Mouse (Mus musculus) hindbrain, embryonic 12.5 days (tissue): ENCODE results near the gene Nptx2. TPM values are rescaled to one million over a fixed set of nuclear protein-coding genes. Genes with fewer than 3 reads are reported as not detected.

Experiments used
- ATAC-seq: fragments of 200-750 bp; cut with Nextera tagmentation; 2 replicates; pipeline ENCODE4 v1.8.0; 2017; ENCODE audit warnings: moderate TSS enrichment; ENCODE audit not compliant: low FRiP score
- H3K27ac ChIP-seq: fragments of 300-500 bp; sonication (generic); 2 replicates; pipeline ENCODE4 v1.5.1; 2016; ENCODE audit warnings: mild to moderate bottlenecking
- H3K27me3 ChIP-seq: fragments of 300-500 bp; sonication (generic); 2 replicates; pipeline ENCODE4 v1.6.1; 2016; ENCODE audit warnings: mild to moderate bottlenecking
- H3K36me3 ChIP-seq: fragments of 300-500 bp; sonication (generic); 2 replicates; pipeline ENCODE4 v1.6.1; 2016; ENCODE audit warnings: mild to moderate bottlenecking
- H3K4me1 ChIP-seq: fragments of 300-500 bp; sonication (generic); 2 replicates; pipeline ENCODE4 v1.6.1; 2016
- H3K4me2 ChIP-seq: fragments of 300-500 bp; sonication (generic); replicated peaks from 2 replicates; pipeline ENCODE4 v1.6.1; 2016; ENCODE audit warnings: mild to moderate bottlenecking
- H3K4me3 ChIP-seq: fragments of 300-500 bp; sonication (generic); 2 replicates; pipeline ENCODE4 v1.5.1; 2016; ENCODE audit warnings: mild to moderate bottlenecking
- H3K9ac ChIP-seq: fragments of 300-500 bp; sonication (generic); 2 replicates; pipeline ENCODE4 v1.6.1; 2016; ENCODE audit warnings: mild to moderate bottlenecking, moderate library complexity
- H3K9me3 ChIP-seq: fragments of 300-500 bp; sonication (generic); replicated peaks from 2 replicates; pipeline ENCODE4 v1.6.1; 2016; ENCODE audit warnings: mild to moderate bottlenecking
- WGBS: fragments of 180-500 bp; shearing (Covaris S2); methylation state at CpG from one replicate; pipeline ENCODE4 v1.1.7; 2016; 5-methylcytosine and 5-hydroxymethylcytosine counted together
- polyA plus RNA-seq: library from polyadenylated mRNA; unstranded; fragments of >200 nt; fragmentation: Nextera tagmentation; extraction: Ambion mirVana; gene quantifications from 2 replicates; pipeline ENCODE4 v1.2.1, GENCODE M21; 2016

The Nptx2 gene
- 1.6 and 1.7 TPM in 2 replicates for polyA plus RNA-seq

DNA sequence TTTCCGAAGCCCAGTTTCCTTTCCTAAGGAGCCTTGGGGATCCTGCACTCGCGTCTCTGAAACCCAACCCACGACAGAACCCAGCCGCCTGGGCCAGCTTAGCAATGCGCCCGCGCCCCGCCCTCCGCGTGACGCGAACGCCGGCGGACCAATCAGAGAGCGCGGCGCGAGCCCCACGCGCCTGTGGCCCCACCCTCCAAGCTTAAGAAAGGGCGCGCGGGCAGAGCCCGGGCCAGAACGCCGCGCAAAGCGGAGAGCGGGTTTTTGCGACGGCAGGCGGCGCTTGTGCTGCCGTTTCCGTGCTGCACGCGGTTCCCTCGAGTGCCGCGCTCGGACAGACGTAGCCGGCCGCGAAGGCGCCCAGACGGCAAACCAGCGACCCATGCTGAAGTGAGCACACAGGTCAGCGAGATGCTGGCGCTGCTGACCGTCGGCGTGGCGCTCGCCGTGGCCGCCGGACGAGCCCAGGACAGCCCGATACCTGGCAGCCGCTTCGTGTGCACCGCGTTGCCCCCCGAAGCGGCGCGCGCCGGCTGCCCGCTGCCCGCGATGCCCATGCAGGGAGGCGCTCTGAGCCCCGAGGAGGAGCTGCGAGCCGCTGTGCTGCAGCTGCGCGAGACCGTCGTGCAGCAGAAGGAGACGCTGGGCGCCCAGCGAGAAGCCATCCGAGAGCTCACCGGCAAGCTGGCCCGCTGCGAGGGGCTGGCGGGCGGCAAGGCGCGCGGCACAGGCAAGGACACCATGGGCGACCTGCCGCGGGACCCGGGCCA, at the start of gene Nptx2:
TSS of gene Nptx2 (plus strand) at position 250 of the 770 bp plus-strand sequence.
- no peak within 1 kb of the TSS; the same call in 1 of the 2 replicates for H3K27ac ChIP-seq
- H3K4me3 ChIP-seq: peak within 1 kb of the TSS; percentile 41
- peak within 1 kb of the TSS; percentile 64 for H3K4me2 ChIP-seq
- H3K36me3 ChIP-seq: no peaks in the 10 kb centered on the region
- WGBS: under 1% methylated on average over 95 of the region's 99 CpGs
- no peaks in the 10 kb centered on the region for H3K9me3 ChIP-seq
- H3K4me1 ChIP-seq: peaks cover 42% of the 10 kb centered on the region
- peak; percentile 89 for ATAC-seq
- H3K27me3 ChIP-seq: peaks cover 52% of the 10 kb centered on the region
- peak within 1 kb of the TSS; percentile 47 for H3K9ac ChIP-seq

DNA sequence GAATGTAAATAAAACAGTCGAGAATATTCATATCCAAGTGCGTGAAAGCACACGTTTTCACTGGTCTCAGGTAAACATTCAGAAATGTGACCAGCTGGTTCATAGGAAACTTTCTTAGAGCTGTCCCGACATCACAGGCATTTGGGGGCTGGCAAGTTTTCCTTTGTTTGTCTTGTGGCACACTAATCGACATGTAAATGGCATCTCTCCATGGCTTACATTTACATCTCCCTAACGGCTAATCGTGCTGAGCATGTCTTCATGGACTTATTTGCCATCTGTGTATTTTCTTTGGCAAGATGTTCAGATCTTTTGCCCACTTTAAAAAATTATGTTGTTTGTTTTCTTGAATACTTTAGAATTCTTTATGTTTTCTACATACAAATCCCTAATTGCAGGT, 49.2 kb upstream of the Nptx2 start:
- 81% methylated on average over 7 of the region's 7 CpGs for whole genome bisulfite sequencing
- Histone ChIP-seq H3K4me3 (no peak overlapping the region), H3K36me3 (no peaks in the 10 kb centered on the region), H3K9me3 (no peaks in the 10 kb centered on the region), H3K9ac (no peak overlapping the region), H3K27me3 (no peaks in the 10 kb centered on the region), H3K4me1 (no peaks in the 10 kb centered on the region), H3K27ac (no peak overlapping the region), H3K4me2 (no peak overlapping the region)
- ATAC-seq: no peak

DNA sequence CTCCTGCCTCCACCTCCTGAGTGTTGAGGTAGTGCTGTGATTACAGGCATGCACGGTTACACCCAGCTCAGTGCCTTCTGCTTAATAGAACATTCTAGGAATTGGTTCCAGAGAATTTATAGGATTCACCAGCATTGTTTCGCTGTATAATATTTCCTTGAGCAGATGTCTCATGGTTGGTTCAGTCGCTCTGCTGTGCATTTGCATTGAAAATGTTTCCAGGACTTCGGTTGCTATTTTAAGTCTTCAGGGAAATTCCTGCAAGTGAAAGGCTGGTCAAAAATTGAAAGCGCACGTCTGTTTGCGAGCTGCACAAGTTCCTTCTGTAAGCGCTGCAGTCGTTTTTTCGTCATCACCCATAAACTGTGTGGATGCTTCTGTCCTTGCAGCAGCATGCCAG, 41.5 kb upstream of the Nptx2 start:
- Histone ChIP-seq H3K4me3 (no peak overlapping the region), H3K4me1 (peaks cover under 1% of the 10 kb centered on the region; the same call in 1 of the 2 replicates), H3K27ac (no peak overlapping the region), H3K9ac (no peak overlapping the region), H3K36me3 (no peaks in the 10 kb centered on the region), H3K9me3 (peaks cover 5% of the 10 kb centered on the region; the same call in 1 of the 2 replicates), H3K4me2 (no peak overlapping the region), H3K27me3 (peaks cover 7% of the 10 kb centered on the region; the same call in 1 of the 2 replicates)
- 92% methylated on average over 10 of the region's 10 CpGs for WGBS
- no peak for ATAC-seq

DNA sequence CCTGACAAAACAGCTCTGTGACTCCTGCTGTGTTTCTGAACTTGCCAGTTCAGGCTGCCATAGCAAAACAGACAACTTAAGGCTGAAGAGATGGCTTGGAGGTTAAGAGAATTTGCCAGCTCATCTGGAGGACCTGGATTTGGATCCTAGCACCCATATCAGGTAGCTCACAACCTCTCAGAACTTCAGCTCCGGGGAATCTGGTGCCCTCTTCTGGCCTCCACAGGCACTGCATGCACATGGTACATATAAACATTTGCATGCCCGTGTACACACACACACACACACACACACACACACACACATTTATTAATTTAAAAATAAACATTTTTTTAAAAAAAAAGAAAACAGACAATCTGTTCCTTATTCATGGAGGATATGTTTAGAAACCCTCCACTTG, 40.0 kb upstream of the Nptx2 start:
- peaks cover 6% of the 10 kb centered on the region for H3K4me1 ChIP-seq
- no peak for ATAC-seq
- H3K36me3 ChIP-seq: no peaks in the 10 kb centered on the region
- H3K4me2 ChIP-seq: no peak overlapping the region
- H3K27me3 ChIP-seq: peaks cover 7% of the 10 kb centered on the region; the same call in 1 of the 2 replicates
- no peak overlapping the region for H3K4me3 ChIP-seq
- WGBS: 97% methylated on average over 2 of the region's 2 CpGs
- H3K9me3 ChIP-seq: peaks cover 5% of the 10 kb centered on the region; the same call in 1 of the 2 replicates
- no peak overlapping the region for H3K27ac ChIP-seq
- no peak overlapping the region for H3K9ac ChIP-seq

DNA sequence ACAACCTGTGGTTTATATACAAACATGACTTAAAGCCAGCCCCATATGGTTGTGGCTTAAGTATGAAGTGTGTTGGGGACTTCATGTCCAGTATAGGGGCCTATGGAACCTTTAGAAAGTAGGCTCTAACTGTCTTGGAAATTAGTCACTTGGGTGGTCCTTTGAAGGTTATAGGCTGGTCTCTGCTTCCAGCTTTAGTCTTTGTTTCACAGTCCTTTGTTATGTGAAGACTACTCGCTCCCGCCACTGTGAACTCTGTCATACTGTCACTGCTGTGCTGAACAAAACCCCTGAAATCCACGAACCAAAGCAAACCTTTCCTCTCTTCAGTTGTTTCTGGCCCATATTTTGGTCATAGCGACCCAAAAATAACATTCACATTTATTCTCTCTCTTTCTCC, 39.5 kb upstream of the Nptx2 start:
- Histone ChIP-seq H3K4me1 (peaks cover 6% of the 10 kb centered on the region), H3K27me3 (peaks cover 7% of the 10 kb centered on the region; the same call in 1 of the 2 replicates), H3K9ac (no peak overlapping the region), H3K4me3 (no peak overlapping the region), H3K4me2 (no peak overlapping the region), H3K36me3 (no peaks in the 10 kb centered on the region), H3K9me3 (peaks cover 5% of the 10 kb centered on the region; the same call in 1 of the 2 replicates), H3K27ac (no peak overlapping the region)
- ATAC-seq: no peak
- 43% methylated on average over 4 of the region's 4 CpGs for WGBS

DNA sequence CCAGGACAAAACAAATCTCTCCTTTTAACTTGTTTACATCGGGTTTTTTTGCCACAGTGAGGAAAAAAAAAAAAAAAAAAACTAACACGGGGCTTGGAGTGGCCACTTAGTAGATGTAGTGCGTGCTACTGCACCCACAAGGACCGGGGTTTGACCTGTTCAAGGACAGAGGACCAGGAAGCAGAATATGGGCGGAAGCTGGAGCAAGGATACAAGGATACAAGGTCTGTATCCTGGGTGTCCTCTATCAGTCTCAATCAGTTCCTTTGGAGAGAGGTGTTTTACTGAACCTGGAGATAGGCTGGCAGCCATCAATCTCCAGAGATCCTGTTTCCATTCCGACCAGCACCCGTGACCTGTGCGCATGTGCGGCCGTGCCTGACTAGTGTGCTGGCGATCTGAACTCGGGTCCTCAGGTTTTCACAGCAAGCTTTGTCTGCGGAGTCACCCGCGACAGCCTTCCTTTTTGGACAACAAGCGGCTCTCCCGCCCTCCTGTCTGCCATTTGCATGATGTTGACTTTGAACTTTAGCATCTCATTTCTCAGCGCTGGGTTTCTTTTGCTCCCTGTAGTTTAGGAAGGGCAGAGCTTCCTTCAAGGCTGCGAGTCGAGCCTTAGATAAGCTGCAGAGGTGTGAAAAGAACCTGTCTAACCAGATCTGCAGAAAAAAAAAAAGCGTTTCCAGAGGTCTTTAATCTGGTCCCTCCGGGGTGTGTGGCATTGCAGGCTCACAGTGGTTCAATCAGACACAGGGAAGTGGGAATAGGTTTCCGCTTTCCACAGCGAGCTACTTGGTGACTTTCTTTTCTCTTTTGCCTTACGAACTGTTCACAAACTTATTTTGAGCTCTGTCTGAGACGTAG, 38.8 kb upstream of the Nptx2 start:
- 36% methylated on average over 26 of the region's 26 CpGs for WGBS

DNA sequence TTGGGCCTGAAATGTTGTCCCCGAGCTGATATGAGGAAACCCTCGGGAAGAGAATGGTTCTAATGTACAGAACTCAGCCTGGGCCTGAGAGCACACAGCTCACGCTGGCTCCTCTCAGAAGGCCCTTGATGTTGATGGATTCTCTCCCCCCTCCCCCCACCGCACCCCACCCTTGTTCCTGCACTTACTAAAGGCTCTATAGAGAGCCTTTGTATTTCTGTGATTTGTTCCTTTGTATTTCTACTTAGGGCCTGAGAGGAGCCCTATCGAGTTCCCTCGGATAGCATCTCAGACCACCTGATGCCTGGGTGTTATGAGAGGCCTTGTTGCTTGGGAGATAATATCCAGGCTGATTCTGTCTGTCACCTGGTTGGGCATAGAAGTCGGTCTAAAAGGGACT, 36.3 kb upstream of the Nptx2 start:
- no peak for ATAC-seq

More for the DNA sequence above, 38.8 kb upstream of the Nptx2 start:
- H3K4me1 ChIP-seq: peaks cover 6% of the 10 kb centered on the region
- H3K27ac ChIP-seq: no peak overlapping the region
- H3K36me3 ChIP-seq: no peaks in the 10 kb centered on the region
- peaks cover 5% of the 10 kb centered on the region; the same call in 1 of the 2 replicates for H3K9me3 ChIP-seq
- H3K9ac ChIP-seq: no peak overlapping the region
- ATAC-seq: no peak
- H3K27me3 ChIP-seq: peaks cover 7% of the 10 kb centered on the region; the same call in 1 of the 2 replicates
- no peak overlapping the region for H3K4me2 ChIP-seq
- H3K4me3 ChIP-seq: no peak overlapping the region

DNA sequence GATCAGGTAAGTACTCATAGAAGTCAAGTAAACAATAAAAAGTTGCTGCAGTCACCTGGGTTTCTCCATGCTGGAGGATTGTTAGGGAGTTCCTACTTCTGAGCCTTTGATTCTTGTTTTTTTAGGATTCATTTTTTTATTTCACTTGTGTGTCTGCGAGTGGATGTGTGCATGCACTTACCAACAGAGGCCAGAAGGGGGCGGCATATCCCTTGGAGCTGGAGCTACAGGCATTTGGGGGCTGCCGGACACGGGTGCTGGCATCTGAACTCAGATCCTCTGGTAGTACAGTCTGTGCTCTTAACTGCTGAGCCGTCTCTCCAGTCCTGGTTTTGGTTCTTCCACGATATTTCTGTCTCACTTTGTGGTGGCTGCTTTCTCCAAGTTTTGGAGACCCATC, 31.0 kb upstream of the Nptx2 start:
- H3K4me2 ChIP-seq: no peak overlapping the region
- H3K27ac ChIP-seq: no peak overlapping the region
- H3K4me1 ChIP-seq: peaks cover under 1% of the 10 kb centered on the region; the same call in 1 of the 2 replicates
- H3K27me3 ChIP-seq: peaks cover 3% of the 10 kb centered on the region; the same call in 1 of the 2 replicates
- H3K36me3 ChIP-seq: no peaks in the 10 kb centered on the region
- no peak overlapping the region for H3K9ac ChIP-seq
- no peak for ATAC-seq
- H3K9me3 ChIP-seq: no peaks in the 10 kb centered on the region
- 64% methylated on average over 6 of the region's 6 CpGs for WGBS
- H3K4me3 ChIP-seq: no peak overlapping the region

More for the DNA sequence above, 36.3 kb upstream of the Nptx2 start:
- Histone ChIP-seq H3K27ac (no peak overlapping the region), H3K36me3 (no peaks in the 10 kb centered on the region), H3K9me3 (peaks cover 5% of the 10 kb centered on the region; the same call in 1 of the 2 replicates), H3K27me3 (peaks cover 7% of the 10 kb centered on the region; the same call in 1 of the 2 replicates), H3K9ac (no peak overlapping the region), H3K4me3 (no peak overlapping the region), H3K4me2 (no peak overlapping the region), H3K4me1 (peaks cover 6% of the 10 kb centered on the region)
- WGBS: 25% methylated on average over 7 of the region's 7 CpGs

DNA sequence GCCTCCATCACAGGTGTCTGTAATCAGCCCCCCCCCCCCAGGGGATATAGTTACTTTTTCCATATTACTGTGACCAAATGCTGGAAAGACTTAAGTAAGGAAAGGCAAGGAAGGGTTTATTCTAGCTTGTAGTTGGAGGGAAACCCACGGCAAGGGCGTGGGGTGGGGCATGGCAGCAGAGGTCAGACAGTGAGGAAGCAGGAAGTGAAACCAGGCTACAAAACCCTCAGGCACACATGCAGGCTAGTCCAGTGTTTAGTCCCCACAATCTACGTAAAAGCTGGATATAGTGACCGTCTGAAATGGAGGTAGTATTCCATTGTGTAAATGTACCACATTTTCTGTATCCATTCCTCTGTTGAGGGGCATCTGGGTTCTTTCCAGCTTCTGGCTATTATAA, 30.5 kb upstream of the Nptx2 start:
- Histone ChIP-seq H3K27me3 (peaks cover 3% of the 10 kb centered on the region; the same call in 1 of the 2 replicates), H3K4me1 (no peaks in the 10 kb centered on the region), H3K4me2 (no peak overlapping the region), H3K9me3 (no peaks in the 10 kb centered on the region), H3K36me3 (no peaks in the 10 kb centered on the region), H3K9ac (no peak overlapping the region), H3K27ac (no peak overlapping the region), H3K4me3 (no peak overlapping the region)
- WGBS: 79% methylated on average over 4 of the region's 4 CpGs
- no peak for ATAC-seq

DNA sequence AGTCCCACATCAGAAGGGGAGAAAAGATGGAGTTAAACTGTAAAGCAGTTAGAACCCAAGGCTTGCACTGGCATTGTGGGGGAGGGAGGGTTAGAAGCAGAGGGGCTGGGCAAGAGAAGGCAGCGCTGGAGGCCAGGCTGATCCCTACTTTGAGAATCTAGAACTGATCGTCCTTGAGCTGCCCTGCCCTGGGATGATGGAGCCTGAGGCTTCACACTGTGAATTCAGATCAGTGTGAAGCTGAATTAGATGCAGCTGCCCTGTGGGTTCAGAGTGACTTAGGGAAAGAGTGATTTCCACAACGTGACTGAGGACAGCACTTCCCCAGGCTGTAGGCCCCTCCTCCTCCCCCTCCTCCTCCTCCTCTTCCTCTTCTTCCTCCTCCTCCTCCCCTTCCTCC, 25.6 kb upstream of the Nptx2 start:
- no peak overlapping the region for H3K4me3 ChIP-seq
- H3K36me3 ChIP-seq: no peaks in the 10 kb centered on the region
- peaks cover 3% of the 10 kb centered on the region; the same call in 1 of the 2 replicates for H3K27me3 ChIP-seq
- H3K9me3 ChIP-seq: no peaks in the 10 kb centered on the region
- H3K27ac ChIP-seq: no peak overlapping the region
- 41% methylated on average over 3 of the region's 3 CpGs for WGBS
- H3K4me2 ChIP-seq: no peak overlapping the region
- H3K4me1 ChIP-seq: no peaks in the 10 kb centered on the region
- H3K9ac ChIP-seq: no peak overlapping the region
- no peak for ATAC-seq

DNA sequence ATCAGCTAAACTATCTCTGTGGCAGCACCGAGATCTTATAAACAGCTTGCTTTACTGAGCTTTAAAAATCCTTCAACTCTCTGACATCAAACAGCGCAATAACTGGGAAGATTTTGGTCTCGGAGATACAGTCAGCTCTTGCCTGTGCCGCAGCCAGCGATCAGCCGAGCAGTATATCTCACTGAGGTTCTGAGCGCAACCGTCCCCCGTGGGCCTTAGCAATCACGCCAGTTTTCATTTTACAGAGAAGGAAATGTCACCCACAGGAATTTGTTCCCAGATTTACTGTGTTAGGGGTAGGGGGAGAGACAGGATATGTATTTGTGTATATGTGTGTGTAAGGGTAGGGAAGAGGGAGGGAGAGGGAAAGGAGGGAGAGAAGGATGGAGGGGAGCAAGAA, 20.9 kb upstream of the Nptx2 start:
- no peak for ATAC-seq
- WGBS: 90% methylated on average over 10 of the region's 10 CpGs
- H3K4me3 ChIP-seq: no peak overlapping the region

DNA sequence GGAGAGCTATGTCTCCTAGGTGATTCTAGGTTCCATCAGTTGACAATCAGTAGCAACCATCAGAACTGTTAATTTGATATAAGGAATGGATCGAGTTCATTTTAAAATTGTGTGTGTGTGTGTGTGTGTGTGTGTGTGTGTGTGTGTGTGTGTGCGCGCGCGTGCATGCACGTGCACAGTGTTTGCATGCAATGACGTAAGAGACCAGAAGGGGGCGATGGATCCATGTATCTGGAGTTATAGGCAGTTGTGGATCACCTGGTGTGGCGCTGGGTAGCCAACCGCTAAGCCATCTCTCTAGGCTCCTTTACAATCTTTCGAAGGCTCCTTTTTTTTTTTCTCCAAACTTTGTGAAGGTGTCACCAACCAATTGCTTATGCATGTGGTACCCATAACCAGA, 16.6 kb upstream of the Nptx2 start:
- peaks cover 3% of the 10 kb centered on the region; the same call in 1 of the 2 replicates for H3K4me1 ChIP-seq

More for the DNA sequence above, 20.9 kb upstream of the Nptx2 start:
- H3K4me2 ChIP-seq: no peak overlapping the region
- H3K4me1 ChIP-seq: peaks cover 3% of the 10 kb centered on the region; the same call in 1 of the 2 replicates
- H3K27ac ChIP-seq: no peak overlapping the region
- no peaks in the 10 kb centered on the region for H3K27me3 ChIP-seq
- no peak overlapping the region for H3K9ac ChIP-seq
- H3K36me3 ChIP-seq: no peaks in the 10 kb centered on the region
- H3K9me3 ChIP-seq: no peaks in the 10 kb centered on the region

More for the DNA sequence above, 16.6 kb upstream of the Nptx2 start:
- no peaks in the 10 kb centered on the region for H3K27me3 ChIP-seq
- H3K4me2 ChIP-seq: no peak overlapping the region
- H3K27ac ChIP-seq: no peak overlapping the region
- H3K9me3 ChIP-seq: no peaks in the 10 kb centered on the region
- H3K4me3 ChIP-seq: no peak overlapping the region
- no peaks in the 10 kb centered on the region for H3K36me3 ChIP-seq
- no peak for ATAC-seq
- 98% methylated on average over 11 of the region's 11 CpGs for WGBS
- no peak overlapping the region for H3K9ac ChIP-seq
